Mouse (Mus musculus) hindbrain, embryonic 14.5 days (tissue): ENCODE results near the gene Gps2. TPM values are rescaled to one million over a fixed set of nuclear protein-coding genes. Genes with fewer than 3 reads are reported as not detected.

Source experiments
- ATAC-seq: fragments of 200-750 bp; cut with Nextera tagmentation; 2 replicates; pipeline ENCODE4 v1.8.0; 2017; ENCODE audit warnings: moderate number of reproducible peaks, mild to moderate bottlenecking, moderate TSS enrichment, moderate library complexity; ENCODE audit not compliant: low FRiP score
- DNase-seq: peaks from one replicate; pipeline ENCODE4 v3.0.0-alpha.2; 2015; ENCODE audit warnings: low spot score
- H3K27ac ChIP-seq: fragments of 300-500 bp; sonication (generic); 2 replicates; pipeline ENCODE4 v1.5.1; 2014; ENCODE audit warnings: mild to moderate bottlenecking, moderate library complexity
- H3K27me3 ChIP-seq: fragments of 300-500 bp; sonication (generic); 2 replicates; pipeline ENCODE4 v1.6.1; 2014; ENCODE audit warnings: mild to moderate bottlenecking, low read length, mixed read lengths; ENCODE audit not compliant: control insufficient read depth, insufficient read depth
- H3K36me3 ChIP-seq: fragments of 300-500 bp; sonication (generic); replicated peaks from 2 replicates; pipeline ENCODE4 v1.6.1; 2014; ENCODE audit not compliant: control insufficient read depth, insufficient read depth
- H3K4me1 ChIP-seq: fragments of 300-500 bp; sonication (generic); replicated peaks from 2 replicates; pipeline ENCODE4 v1.6.1; 2014; ENCODE audit warnings: antibody characterized with exemption, low read length, mixed read lengths; ENCODE audit not compliant: control insufficient read depth, insufficient read depth
- H3K4me2 ChIP-seq: fragments of 300-500 bp; sonication (generic); replicated peaks from 2 replicates; pipeline ENCODE4 v1.6.1; 2014; ENCODE audit warnings: mild to moderate bottlenecking, moderate library complexity
- H3K4me3 ChIP-seq: fragments of 300-500 bp; sonication (generic); replicated peaks from 2 replicates; pipeline ENCODE4 v1.5.1; 2014; ENCODE audit warnings: mild to moderate bottlenecking, low read length
- H3K9ac ChIP-seq: fragments of 300-500 bp; sonication (generic); 2 replicates; pipeline ENCODE4 v1.6.1; 2014
- H3K9me3 ChIP-seq: fragments of 300-500 bp; sonication (generic); 2 replicates; pipeline ENCODE4 v1.6.1; 2016; ENCODE audit warnings: low read length; ENCODE audit not compliant: control insufficient read depth
- WGBS: fragments of 180-500 bp; shearing (Covaris S2); extraction: QIAGEN DNeasy Blood & Tissue Kit; methylation state at CpG from one replicate; pipeline ENCODE4 v1.1.7; 2014; 5-methylcytosine and 5-hydroxymethylcytosine counted together
- polyA plus RNA-seq: library from polyadenylated mRNA; unstranded; fragments of >200 nt; fragmentation: Nextera tagmentation; extraction: Ambion mirVana; gene quantifications from 2 replicates; pipeline ENCODE4 v1.2.1, GENCODE M21; 2014

Gps2 gene
- polyA plus RNA-seq, 1 experiment from 2014 or later, result 50.4 TPM

GRCm38 (mm10) chr11:69901406-69901846, 12.3 kb upstream of the Gps2 start:
- peak overlapping the region; percentile 93 for H3K4me3 ChIP-seq
- WGBS, result under 1% methylated on average over 42 of the region's 42 CpGs
- DNase-seq (peak; percentile 95), ATAC-seq (peak; percentile 83)
- peak overlapping the region; percentile 99 for H3K9ac ChIP-seq
- peaks cover 29% of the 10 kb centered on the region for H3K36me3 ChIP-seq
- H3K27me3 ChIP-seq, result no peaks in the 10 kb centered on the region
- H3K27ac ChIP-seq, result peak overlapping the region; percentile 99
- H3K4me2 ChIP-seq, result peak overlapping the region; percentile 98
- H3K9me3 ChIP-seq, result no peaks in the 10 kb centered on the region
- H3K4me1 ChIP-seq, result peaks cover 29% of the 10 kb centered on the region

GRCm38 (mm10) chr11:69901993-69902392, 11.7 kb upstream of the Gps2 start:
- Histone ChIP-seq H3K4me3 (peak overlapping the region; percentile 93), H3K9ac (peak overlapping the region; percentile 99), H3K27me3 (no peaks in the 10 kb centered on the region), H3K36me3 (peaks cover 34% of the 10 kb centered on the region), H3K9me3 (no peaks in the 10 kb centered on the region), H3K27ac (peak overlapping the region; percentile 99), H3K4me1 (peaks cover 29% of the 10 kb centered on the region), H3K4me2 (peak overlapping the region; percentile 98)
- WGBS, result under 1% methylated on average over 38 of the region's 39 CpGs
- DNase-seq (no peak), ATAC-seq (0 out of 2 replicates have a peak, but pooled peaks have one; percentile 0)

- Histone ChIP-seq H3K4me1 (peaks cover 29% of the 10 kb centered on the region), H3K27me3 (no peaks in the 10 kb centered on the region), H3K9ac (peak overlapping the region; percentile 99), H3K27ac (no peak overlapping the region), H3K36me3 (peaks cover 44% of the 10 kb centered on the region), H3K4me2 (peak overlapping the region; percentile 98), H3K9me3 (no peaks in the 10 kb centered on the region), H3K4me3 (peak overlapping the region; percentile 93)
- DNase-seq, result no peak
- 81% methylated on average over 13 of the region's 13 CpGs for WGBS
- no peak for ATAC-seq
Observed at GRCm38 (mm10) chr11:69902972-69903371, 10.7 kb upstream of the Gps2 start.

DNA sequence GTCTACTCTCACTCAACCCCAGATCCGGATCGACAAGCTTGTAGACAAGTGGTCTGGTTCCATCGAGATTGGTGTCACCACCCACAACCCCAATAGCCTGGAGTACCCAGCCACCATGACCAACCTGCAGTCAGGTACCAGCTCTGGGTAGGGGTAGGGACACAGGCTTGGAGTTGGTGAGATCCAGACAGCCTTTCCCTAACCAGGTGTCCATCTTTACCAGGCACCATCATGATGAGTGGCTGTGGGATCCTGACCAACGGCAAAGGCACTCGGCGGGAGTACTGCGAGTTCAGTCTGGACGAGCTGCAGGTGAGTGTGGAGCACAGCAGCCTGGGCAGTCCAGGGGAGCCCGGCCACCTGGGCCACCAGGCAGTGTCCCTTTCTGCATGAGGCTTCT, 9.4 kb upstream of the Gps2 start:
- no peak overlapping the region for H3K27ac ChIP-seq
- H3K9me3 ChIP-seq, result no peaks in the 10 kb centered on the region
- no peaks in the 10 kb centered on the region for H3K27me3 ChIP-seq
- 95% methylated on average over 9 of the region's 9 CpGs for WGBS
- no peak overlapping the region for H3K4me2 ChIP-seq
- DNase-seq (no peak), ATAC-seq (no peak)
- H3K36me3 ChIP-seq, result peaks cover 58% of the 10 kb centered on the region
- no peak overlapping the region for H3K9ac ChIP-seq
- H3K4me3 ChIP-seq, result no peak overlapping the region
- peaks cover 21% of the 10 kb centered on the region for H3K4me1 ChIP-seq

GRCm38 (mm10) chr11:69908645-69909044, 5.0 kb upstream of the Gps2 start:
- no peak overlapping the region for H3K9ac ChIP-seq
- H3K4me3 ChIP-seq, result no peak overlapping the region
- WGBS, result 93% methylated on average over 11 of the region's 11 CpGs
- no peaks in the 10 kb centered on the region for H3K27me3 ChIP-seq
- no peak overlapping the region for H3K27ac ChIP-seq
- no peak for ATAC-seq
- peaks cover 98% of the 10 kb centered on the region for H3K36me3 ChIP-seq
- H3K9me3 ChIP-seq, result no peaks in the 10 kb centered on the region
- no peak overlapping the region for H3K4me2 ChIP-seq
- H3K4me1 ChIP-seq, result peaks cover 6% of the 10 kb centered on the region; the same call in 1 of the 2 replicates
- DNase-seq, result no peak

DNA sequence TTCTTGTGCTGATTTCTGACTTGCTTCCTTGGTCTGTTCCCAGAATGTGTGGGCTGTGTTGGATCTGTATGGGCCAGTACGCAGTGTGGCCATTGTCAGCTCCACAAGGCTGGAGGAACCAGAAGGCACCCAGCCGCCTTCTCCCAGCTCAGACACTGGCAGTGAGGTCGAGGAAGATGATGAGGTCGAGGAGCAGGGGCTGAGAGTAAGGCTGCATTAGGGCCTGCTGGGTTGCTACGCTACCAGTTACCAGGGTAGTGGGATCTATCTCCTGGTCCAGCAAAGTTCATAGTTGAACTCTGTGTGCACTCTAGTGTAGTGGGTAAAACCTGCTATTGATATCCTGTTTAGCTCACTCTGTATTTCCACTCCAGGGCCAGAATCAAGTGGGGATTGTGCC, 4.5 kb upstream of the Gps2 start:
- WGBS, result 92% methylated on average over 5 of the region's 5 CpGs
- H3K27ac ChIP-seq, result no peak overlapping the region
- no peak for ATAC-seq
- no peaks in the 10 kb centered on the region for H3K9me3 ChIP-seq
- DNase-seq, result no peak
- H3K4me1 ChIP-seq, result peaks cover 6% of the 10 kb centered on the region; the same call in 1 of the 2 replicates
- no peaks in the 10 kb centered on the region for H3K27me3 ChIP-seq
- H3K4me3 ChIP-seq, result no peak overlapping the region
- no peak overlapping the region for H3K4me2 ChIP-seq
- peaks cover 92% of the 10 kb centered on the region for H3K36me3 ChIP-seq
- no peak overlapping the region for H3K9ac ChIP-seq

GRCm38 (mm10) chr11:69910177-69910576, 3.5 kb upstream of the Gps2 start:
- Histone ChIP-seq H3K4me3 (no peak overlapping the region), H3K9ac (no peak overlapping the region), H3K4me1 (peaks cover 16% of the 10 kb centered on the region), H3K4me2 (no peak overlapping the region), H3K27ac (no peak overlapping the region), H3K36me3 (peaks cover 88% of the 10 kb centered on the region), H3K27me3 (no peaks in the 10 kb centered on the region), H3K9me3 (no peaks in the 10 kb centered on the region)
- no peak for DNase-seq
- 94% methylated on average over 8 of the region's 8 CpGs for WGBS
- ATAC-seq, result no peak

DNA sequence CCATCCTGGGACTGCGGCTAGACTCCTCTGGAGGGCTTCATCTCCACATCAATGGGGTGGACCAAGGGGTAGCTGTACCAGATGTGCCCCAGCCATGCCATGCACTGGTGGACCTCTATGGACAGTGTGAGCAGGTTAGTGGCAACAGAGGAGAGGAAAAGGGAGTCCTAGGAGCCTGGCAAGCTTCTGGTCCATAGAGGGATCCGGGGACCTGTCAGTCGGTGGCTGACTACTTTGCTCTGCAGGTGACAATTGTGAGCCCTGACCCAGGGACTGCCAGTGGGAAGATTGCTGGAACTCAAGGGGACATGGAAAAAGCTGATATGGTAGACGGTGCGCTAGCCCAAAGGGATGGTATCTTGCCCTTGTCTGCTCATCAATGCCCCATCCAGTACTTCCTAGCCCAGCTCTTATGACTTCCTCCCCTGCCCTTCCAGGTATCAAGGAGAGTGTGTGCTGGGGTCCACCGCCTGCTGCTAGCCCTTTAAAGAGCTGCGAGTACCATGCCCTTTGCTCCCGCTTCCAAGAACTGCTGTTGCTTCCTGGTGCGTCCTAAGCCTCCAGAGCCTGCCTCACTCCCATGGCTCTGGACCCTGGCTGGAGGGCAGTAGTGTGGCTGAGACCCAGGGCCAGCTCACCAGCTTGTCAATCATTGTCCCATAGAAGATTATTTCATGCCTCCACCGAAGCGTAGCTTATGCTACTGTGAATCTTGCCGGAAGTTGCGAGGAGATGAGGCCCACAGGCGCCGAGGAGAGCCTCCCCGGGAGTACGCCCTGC, 2.7 kb upstream of the Gps2 start:
- Histone ChIP-seq H3K4me3 (no peak overlapping the region), H3K27me3 (no peaks in the 10 kb centered on the region), H3K27ac (no peak overlapping the region), H3K36me3 (peaks cover 88% of the 10 kb centered on the region), H3K4me2 (no peak overlapping the region), H3K4me1 (peaks cover 18% of the 10 kb centered on the region), H3K9me3 (no peaks in the 10 kb centered on the region), H3K9ac (no peak overlapping the region)
- WGBS, result 96% methylated on average over 17 of the region's 17 CpGs
- DNase-seq, result no peak
- no peak for ATAC-seq

DNA sequence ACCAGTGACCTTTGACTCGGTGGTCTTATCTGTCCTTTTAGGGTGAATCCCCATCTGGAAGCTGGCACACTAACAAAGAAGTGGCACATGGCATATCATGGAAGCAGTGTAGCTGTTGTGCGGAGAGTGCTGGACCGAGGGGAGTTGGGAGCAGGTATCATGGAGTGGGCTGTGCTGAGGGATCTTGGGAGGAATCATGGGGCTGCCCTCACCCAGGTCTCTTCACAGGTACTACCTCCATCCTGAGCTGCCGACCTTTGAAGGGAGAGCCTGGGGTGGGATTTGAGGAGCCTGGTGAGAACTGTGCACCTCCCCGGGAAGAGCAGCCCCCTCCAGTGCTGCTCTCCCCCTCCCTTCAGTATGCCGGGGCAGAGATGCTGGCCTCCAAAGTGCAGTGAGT, 2.0 kb upstream of the Gps2 start:
- Histone ChIP-seq H3K4me1 (peaks cover 18% of the 10 kb centered on the region), H3K36me3 (peaks cover 88% of the 10 kb centered on the region), H3K4me2 (no peak overlapping the region), H3K9ac (no peak overlapping the region), H3K9me3 (no peaks in the 10 kb centered on the region), H3K4me3 (no peak overlapping the region), H3K27me3 (no peaks in the 10 kb centered on the region), H3K27ac (no peak overlapping the region)
- ATAC-seq, result no peak
- WGBS, result 89% methylated on average over 6 of the region's 6 CpGs
- DNase-seq, result no peak
